Mouse (Mus musculus) ES-E14 (cell line): ENCODE results near the gene A930009A15Rik. TPM values are rescaled to one million over a fixed set of nuclear protein-coding genes. Genes with fewer than 3 reads are reported as not detected.

Source experiments
- total RNA-seq: library from RNA; depleted of rRNA; stranded (reverse); fragments of 300-350 nt; gene quantifications from 2 replicates; pipeline ENCODE4 v1.2.3, GENCODE M21; 2012; rRNA removed

The A930009A15Rik gene
- total RNA-seq, 1 experiment: not detected

Other genes starting within 250 kb of the A930009A15Rik start
- gene Tmem19, start 207.5 kb upstream of the A930009A15Rik start, total RNA-seq: 30.9 and 43.2 TPM in 2 replicates
- gene Thap2, start 185.5 kb upstream of the A930009A15Rik start, total RNA-seq: 4.4 and 7.5 TPM in 2 replicates
- gene Zfc3h1, start 185.0 kb upstream of the A930009A15Rik start, total RNA-seq: 27.0 and 31.3 TPM in 2 replicates
- 0.22 and 0.53 TPM in 2 replicates for gene Lgr5, start 17.8 kb downstream of the A930009A15Rik start, total RNA-seq
- gene Tspan8, start 246.8 kb downstream of the A930009A15Rik start, total RNA-seq: 1.7 and 4.4 TPM in 2 replicates